Mouse (Mus musculus) hindbrain, embryonic 10.5 days (tissue): ENCODE measurements around the gene Nrg4. TPM values are rescaled to one million over a fixed set of nuclear protein-coding genes. Genes with fewer than 3 reads are reported as not detected.
"Not testable (repeated sequence)": the region's sequence is repeated elsewhere in the genome, so short reads cannot be mapped to it uniquely, and the experiment has no call there.

Experiments
- DNase-seq: peaks from one replicate; pipeline ENCODE4 v3.0.0-alpha.2; 2017; ENCODE audit warnings: low spot score
- H3K27ac ChIP-seq: fragments of 300-500 bp; sonication (generic); 2 replicates; pipeline ENCODE4 v1.5.1; 2016; ENCODE audit warnings: mild to moderate bottlenecking, moderate library complexity
- H3K27me3 ChIP-seq: fragments of 300-500 bp; sonication (generic); 2 replicates; pipeline ENCODE4 v1.6.1; 2016; ENCODE audit warnings: mild to moderate bottlenecking; ENCODE audit not compliant: poor library complexity, insufficient read depth, severe bottlenecking
- H3K36me3 ChIP-seq: fragments of 300-500 bp; sonication (generic); 2 replicates; pipeline ENCODE4 v1.6.1; 2016; ENCODE audit warnings: mild to moderate bottlenecking, moderate library complexity
- H3K4me1 ChIP-seq: fragments of 300-500 bp; sonication (generic); replicated peaks from 2 replicates; pipeline ENCODE4 v1.6.1; 2016; ENCODE audit warnings: mild to moderate bottlenecking
- H3K4me3 ChIP-seq: fragments of 300-500 bp; sonication (generic); 2 replicates; pipeline ENCODE4 v1.5.1; 2016; ENCODE audit warnings: mild to moderate bottlenecking, moderate library complexity
- H3K9me3 ChIP-seq: fragments of 300-500 bp; sonication (generic); 2 replicates; pipeline ENCODE4 v1.6.1; 2016; ENCODE audit warnings: mild to moderate bottlenecking, moderate library complexity
- WGBS: fragments of 180-500 bp; shearing (Covaris S2); methylation state at CpG from one replicate; pipeline ENCODE4 v1.1.7; 2016; 5-methylcytosine and 5-hydroxymethylcytosine counted together
- polyA plus RNA-seq: library from polyadenylated mRNA; unstranded; fragments of >200 nt; fragmentation: Nextera tagmentation; extraction: Ambion mirVana; gene quantifications from 2 replicates; pipeline ENCODE4 v1.2.1, GENCODE M21; 2016

Gene Nrg4
- polyA plus RNA-seq, 1 experiment from 2014 or later = 0.64 TPM

DNA sequence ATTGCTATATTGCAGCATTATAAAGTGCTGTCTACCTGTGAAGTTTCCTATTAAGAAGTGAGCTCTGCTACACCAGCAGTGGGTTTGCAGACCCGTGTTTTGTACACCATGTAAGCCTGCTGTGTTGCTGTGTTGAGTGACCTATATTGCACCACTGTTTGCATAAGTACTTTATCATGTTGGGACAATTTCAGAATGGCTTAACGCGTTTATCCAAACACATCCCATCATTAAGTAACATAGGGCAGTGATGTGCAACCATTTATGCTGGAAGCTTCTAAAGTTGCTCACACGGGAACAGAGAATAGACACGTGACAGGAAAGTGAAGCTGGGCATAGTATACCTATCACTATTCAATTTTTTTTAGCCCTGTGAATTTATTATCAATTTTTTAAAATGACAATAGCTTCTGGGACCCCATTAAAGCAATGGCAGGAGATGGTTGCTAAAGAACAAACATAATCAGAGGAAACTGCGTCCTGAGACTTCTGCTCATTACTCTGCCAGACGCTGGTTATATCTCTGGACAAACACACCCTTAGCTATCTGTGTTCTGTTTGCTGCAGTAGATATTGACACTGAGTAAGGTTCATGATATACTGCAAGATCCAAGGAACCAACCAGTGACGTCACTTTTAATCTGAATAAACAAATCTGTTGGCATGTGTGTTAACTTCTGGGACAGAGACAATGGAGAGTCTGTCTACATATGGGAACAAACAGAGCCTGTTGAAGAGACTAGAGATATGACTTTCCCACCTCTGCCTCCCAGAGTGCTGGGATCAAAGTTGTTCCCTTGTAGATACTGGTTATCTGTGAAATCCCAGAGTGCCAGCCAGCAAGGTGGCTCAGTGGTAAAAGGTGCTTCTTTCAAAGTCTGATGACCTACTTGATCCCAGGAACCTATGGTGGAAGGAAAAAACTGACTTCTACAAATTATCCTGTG is 62.0 kb downstream of the Nrg4 start:
- no peak for DNase-seq
- Histone ChIP-seq H3K27me3 (no peaks in the 10 kb centered on the region), H3K4me3 (no peak overlapping the region), H3K9me3 (no peaks in the 10 kb centered on the region), H3K36me3 (no peaks in the 10 kb centered on the region), H3K4me1 (no peaks in the 10 kb centered on the region), H3K27ac (no peak overlapping the region)
- WGBS = 84% methylated on average over 8 of the region's 8 CpGs

DNA sequence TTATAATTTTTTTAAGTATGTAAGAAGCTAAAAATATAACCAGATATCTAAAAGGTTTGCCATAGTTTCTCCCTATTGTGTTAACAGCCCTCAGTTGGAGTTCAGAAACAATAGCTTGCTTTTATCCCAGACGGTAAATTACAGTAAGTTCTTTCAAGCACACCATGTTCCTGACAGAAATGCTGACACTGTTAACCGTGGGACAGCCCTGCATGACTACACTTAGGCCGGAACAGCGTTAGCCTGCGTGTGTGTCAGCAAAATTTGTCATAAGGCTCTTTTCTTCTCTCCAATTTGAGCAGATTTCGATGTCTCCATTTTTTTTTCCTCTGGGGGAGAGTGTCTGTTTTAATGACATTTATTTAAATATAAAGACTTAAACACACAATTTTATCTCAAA is 66.9 kb downstream of the Nrg4 start:
- H3K27ac ChIP-seq = no peak overlapping the region
- H3K4me3 ChIP-seq = no peak overlapping the region
- DNase-seq = no peak
- H3K27me3 ChIP-seq = no peaks in the 10 kb centered on the region
- 80% methylated on average over 6 of the region's 6 CpGs for WGBS
- no peaks in the 10 kb centered on the region for H3K36me3 ChIP-seq
- H3K4me1 ChIP-seq = no peaks in the 10 kb centered on the region
- H3K9me3 ChIP-seq = no peaks in the 10 kb centered on the region

DNA sequence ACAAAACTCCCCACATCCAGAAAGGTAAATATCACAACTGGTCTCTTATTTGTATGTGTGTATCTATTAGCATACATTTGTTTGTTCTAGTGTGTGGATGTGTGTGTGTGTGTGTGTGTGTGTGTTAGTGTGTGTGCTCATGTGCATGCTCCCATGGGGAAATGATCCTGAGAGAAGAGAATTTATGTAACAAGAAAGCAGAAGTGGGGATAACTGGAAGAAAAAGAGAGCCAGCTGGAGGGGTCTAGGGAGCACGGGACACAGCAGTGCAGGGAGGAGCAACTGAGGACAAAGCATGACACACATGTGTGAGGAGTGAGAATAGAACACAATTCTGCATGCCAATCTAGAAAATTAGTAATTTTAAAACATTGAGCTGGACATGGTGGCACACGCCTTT is 69.5 kb downstream of the Nrg4 start:
- H3K4me1 ChIP-seq = no peaks in the 10 kb centered on the region
- H3K4me3 ChIP-seq = no peak overlapping the region
- H3K27ac ChIP-seq = no peak overlapping the region
- H3K9me3 ChIP-seq = no peaks in the 10 kb centered on the region
- no peaks in the 10 kb centered on the region for H3K36me3 ChIP-seq
- DNase-seq = no peak
- WGBS = 89% methylated on average over 2 of the region's 2 CpGs
- H3K27me3 ChIP-seq = no peaks in the 10 kb centered on the region

DNA sequence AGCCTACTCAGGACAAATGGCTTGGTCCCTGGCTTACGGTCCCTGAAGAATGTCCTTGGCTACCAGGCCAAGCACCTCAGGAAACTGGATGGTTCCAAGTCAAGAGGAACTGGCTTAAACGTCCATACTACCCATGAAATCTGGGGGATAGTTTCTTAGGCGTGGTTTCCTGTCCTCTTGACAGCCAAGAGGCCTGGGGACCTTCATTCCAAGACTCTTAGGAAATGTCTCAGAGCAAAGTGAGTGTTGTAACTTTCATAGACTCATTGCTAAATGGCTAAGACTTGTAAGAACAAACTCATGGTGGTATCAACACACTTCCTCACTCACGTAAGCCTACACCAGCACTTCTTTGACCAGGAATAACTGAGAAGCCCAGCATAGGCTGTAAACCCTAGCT is 71.0 kb downstream of the Nrg4 start:
- no peak for DNase-seq
- Histone ChIP-seq H3K27me3 (no peaks in the 10 kb centered on the region), H3K36me3 (no peaks in the 10 kb centered on the region), H3K9me3 (no peaks in the 10 kb centered on the region), H3K4me1 (no peaks in the 10 kb centered on the region), H3K27ac (no peak overlapping the region), H3K4me3 (no peak overlapping the region)
- 73% methylated on average over 4 of the region's 4 CpGs for WGBS

DNA sequence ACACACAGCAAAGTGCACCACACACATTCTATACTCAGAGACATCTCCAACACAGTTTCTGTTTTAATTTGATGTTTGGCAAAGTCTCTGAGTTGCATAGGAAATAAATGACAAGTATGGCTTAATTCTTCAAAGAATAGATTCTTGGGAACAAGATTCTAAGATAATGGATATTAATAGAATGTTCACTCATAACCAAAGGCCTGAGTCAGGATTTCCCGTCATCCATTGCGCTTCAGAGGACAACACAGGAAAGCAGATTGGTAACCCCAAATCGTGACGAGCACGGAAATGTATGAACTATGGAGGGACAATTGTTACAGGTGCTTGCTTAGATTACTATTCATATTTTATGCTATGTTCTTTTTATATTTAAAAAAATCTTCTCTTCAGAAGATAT is 71.6 kb downstream of the Nrg4 start:
- H3K36me3 ChIP-seq = no peaks in the 10 kb centered on the region
- H3K4me1 ChIP-seq = no peaks in the 10 kb centered on the region
- no peaks in the 10 kb centered on the region for H3K27me3 ChIP-seq
- H3K27ac ChIP-seq = no peak overlapping the region
- H3K9me3 ChIP-seq = no peaks in the 10 kb centered on the region
- H3K4me3 ChIP-seq = no peak overlapping the region
- no peak for DNase-seq
- WGBS = 92% methylated on average over 5 of the region's 5 CpGs

DNA sequence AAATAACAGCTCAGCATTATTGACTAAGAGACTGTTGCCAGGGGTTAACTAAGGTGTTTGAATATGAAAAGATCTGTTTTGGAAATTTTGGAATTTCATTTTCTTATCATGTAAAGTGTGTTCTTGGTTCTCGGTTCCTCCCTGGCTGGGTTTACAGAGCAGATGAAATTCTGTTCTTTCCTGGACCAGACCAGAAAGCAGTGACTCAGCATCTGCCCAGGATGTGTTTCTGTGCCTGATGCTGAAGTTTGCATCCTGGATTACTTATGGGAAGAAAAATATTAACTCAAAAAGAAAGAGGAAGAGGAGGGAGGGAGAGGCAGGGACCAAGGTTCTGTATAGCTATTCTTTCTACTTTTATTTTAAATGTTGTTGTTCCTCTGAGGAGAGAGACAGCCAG is 72.8 kb downstream of the Nrg4 start:
- H3K27me3 ChIP-seq = no peaks in the 10 kb centered on the region
- no peak overlapping the region for H3K27ac ChIP-seq
- no peak overlapping the region for H3K4me3 ChIP-seq
- 90% methylated on average over 1 of the region's 1 CpGs for WGBS
- H3K36me3 ChIP-seq = no peaks in the 10 kb centered on the region
- DNase-seq = no peak
- H3K9me3 ChIP-seq = no peaks in the 10 kb centered on the region
- H3K4me1 ChIP-seq = no peaks in the 10 kb centered on the region

DNA sequence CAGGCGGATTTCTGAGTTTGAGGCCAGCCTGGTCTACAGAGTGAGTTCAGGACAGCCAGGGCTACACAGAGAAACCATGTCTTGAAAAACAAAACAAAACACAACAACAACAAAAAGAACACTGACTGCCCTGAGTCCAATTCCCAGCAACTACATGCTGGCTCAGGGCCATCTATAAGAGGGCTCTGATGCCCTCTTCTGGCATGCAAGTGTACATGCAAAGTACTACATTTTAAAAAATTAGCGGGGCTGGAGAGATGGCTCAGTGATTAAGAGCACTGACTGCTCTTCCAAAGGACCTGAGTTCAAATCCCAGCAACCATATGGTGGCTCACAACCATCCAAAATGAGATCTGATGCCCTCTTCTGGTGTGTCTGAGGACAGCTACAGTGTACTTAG is 74.5 kb downstream of the Nrg4 start:
- DNase-seq, H3K9me3 ChIP-seq, H3K4me3 ChIP-seq, H3K36me3 ChIP-seq, H3K4me1 ChIP-seq, H3K27me3 ChIP-seq, H3K27ac ChIP-seq: not testable (repeated sequence)
- 63% methylated on average over 2 of the region's 2 CpGs for WGBS

DNA sequence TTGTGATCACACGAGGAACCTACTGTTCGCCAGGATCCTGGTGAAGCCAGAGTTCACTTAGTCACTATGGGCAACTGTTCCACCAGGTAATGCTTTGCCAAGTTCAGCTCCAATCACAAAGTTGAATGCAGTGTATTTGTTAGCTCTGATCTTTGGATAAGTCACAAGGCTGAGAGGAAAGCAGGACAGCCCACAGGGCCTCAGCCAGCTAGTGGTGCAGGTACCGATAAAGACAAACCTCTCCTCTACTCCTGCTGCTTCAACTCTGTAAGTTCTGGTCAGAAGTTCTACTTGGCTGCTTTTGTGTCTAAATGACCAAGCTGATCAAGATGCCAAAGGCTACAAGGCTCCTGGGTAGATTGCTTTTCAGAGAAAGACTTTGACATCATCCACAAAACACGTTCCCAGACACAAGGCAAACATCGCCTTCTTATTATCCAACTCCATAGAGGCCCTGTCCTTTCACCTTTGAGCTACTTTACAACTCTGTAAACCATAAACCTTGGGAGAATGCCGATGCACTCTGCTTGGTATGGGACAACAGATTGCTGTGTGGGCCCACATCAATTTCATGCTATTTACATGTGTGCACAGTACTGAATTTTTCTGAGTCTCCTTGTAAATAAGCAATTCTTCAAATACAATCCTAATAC is 75.9 kb downstream of the Nrg4 start:
- Histone ChIP-seq H3K4me3 (no peak overlapping the region), H3K27me3 (no peaks in the 10 kb centered on the region), H3K36me3 (no peaks in the 10 kb centered on the region), H3K9me3 (no peaks in the 10 kb centered on the region), H3K27ac (no peak overlapping the region), H3K4me1 (no peaks in the 10 kb centered on the region)
- DNase-seq = no peak
- WGBS = 87% methylated on average over 6 of the region's 6 CpGs

DNA sequence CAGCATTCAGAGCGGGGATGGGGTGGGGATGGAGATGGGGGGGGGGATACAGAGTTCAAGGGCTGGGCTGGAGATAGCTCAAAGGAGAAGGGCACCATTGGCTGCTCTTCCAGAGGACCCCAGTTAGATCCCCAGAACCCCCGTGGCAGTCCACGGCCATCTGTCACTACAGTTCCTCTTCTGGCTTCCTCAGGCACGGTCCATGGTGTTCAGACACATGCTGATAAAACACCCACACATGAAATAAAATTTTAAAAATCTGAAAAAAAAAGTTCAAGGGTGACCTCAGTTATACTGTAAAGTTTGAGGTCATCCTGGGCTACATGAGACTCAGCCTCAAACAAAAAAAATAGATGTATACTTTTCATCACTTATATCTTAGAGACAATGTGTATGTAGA is 78.2 kb downstream of the Nrg4 start:
- H3K27me3 ChIP-seq = no peaks in the 10 kb centered on the region
- 90% methylated on average over 4 of the region's 4 CpGs for WGBS

DNA sequence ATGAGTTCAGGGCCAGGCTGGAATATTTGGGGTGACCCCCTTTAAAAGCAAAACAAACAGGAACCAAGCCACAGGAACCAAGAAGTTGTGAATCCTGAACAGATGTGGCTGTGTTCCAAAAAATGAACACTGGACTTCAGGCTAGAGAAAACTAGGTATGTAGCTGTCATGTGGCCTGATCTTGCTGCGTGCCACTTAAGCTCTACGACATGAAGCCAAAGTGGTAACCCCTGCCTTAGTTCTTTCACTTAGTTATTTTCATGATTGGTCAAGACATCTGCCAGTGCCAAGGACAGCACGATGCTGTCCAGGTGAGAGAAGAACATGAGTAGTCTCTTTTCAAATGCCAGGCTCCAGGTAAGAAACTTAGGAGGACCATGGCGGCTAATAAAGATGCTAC is 79.7 kb downstream of the Nrg4 start:
- H3K4me3 ChIP-seq = no peak overlapping the region
- no peaks in the 10 kb centered on the region for H3K36me3 ChIP-seq
- no peaks in the 10 kb centered on the region for H3K9me3 ChIP-seq
- H3K27me3 ChIP-seq = no peaks in the 10 kb centered on the region; the same call in 1 of the 2 replicates
- 92% methylated on average over 4 of the region's 4 CpGs for WGBS
- no peak for DNase-seq
- no peak overlapping the region for H3K27ac ChIP-seq
- no peaks in the 10 kb centered on the region for H3K4me1 ChIP-seq

More for the DNA sequence above, 78.2 kb downstream of the Nrg4 start:
- no peaks in the 10 kb centered on the region for H3K36me3 ChIP-seq
- no peaks in the 10 kb centered on the region for H3K4me1 ChIP-seq
- H3K27ac ChIP-seq = no peak overlapping the region
- DNase-seq = no peak
- no peaks in the 10 kb centered on the region for H3K9me3 ChIP-seq
- H3K4me3 ChIP-seq = no peak overlapping the region

DNA sequence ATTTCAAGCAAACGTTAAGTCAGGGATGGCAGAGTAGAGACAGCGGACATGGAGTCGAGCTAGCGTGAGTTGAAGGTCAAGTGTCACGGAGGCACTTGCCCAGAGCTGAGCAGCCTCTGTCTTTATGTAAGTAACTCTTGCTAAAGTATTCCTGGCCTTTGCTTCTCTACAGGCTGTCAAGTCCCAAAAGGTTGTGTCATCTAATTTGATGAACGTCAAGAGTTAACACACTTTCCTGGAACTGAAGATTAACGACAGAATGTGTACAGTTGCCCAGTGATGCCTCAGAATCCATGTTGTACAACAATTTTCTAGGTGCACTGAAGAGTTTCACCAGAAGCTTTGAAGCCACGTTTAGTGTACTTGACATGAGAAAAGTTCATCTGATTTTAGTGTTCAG is 80.2 kb downstream of the Nrg4 start:
- 86% methylated on average over 8 of the region's 8 CpGs for WGBS

DNA sequence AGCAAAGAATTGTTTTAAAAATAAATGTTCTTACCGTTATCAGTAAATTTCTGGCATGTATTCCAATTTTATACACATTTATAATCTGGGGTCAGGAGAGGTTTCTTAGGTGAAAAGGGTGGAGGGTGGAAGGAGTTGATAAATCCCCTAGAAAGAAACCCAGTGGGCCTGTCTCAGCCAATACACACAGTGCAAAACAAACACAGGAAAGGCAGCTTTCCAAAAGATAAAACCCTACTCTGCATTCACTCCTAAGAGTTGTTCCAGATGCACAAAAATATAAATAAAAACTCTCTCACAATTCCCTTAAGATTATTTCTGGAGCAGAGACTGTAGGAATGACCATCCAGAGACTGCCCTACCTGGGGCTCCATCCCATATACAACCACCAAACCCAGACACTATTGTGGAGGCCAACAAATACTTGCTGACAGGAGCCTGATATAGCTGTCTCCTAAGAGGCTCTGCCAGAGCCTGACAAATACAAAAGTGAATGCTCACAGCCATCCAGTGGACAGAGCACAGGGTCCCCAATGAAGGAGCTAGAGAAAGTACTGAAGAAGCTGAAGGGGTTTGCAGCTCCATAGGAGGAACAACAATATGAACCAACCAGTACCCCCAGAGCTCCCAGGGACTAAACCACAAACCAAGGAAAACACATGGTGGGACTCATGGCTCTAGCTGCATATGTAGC is 81.4 kb downstream of the Nrg4 start:
- not testable (repeated sequence) for H3K9me3 ChIP-seq, H3K27ac ChIP-seq, H3K4me3 ChIP-seq, DNase-seq, H3K4me1 ChIP-seq, H3K27me3 ChIP-seq, H3K36me3 ChIP-seq
- 91% methylated on average over 1 of the region's 1 CpGs for WGBS

More for the DNA sequence above, 80.2 kb downstream of the Nrg4 start:
- no peak for DNase-seq
- H3K4me1 ChIP-seq = no peaks in the 10 kb centered on the region
- no peaks in the 10 kb centered on the region for H3K36me3 ChIP-seq
- H3K4me3 ChIP-seq = no peak overlapping the region
- H3K27me3 ChIP-seq = no peaks in the 10 kb centered on the region; the same call in 1 of the 2 replicates
- no peaks in the 10 kb centered on the region for H3K9me3 ChIP-seq
- H3K27ac ChIP-seq = no peak overlapping the region

DNA sequence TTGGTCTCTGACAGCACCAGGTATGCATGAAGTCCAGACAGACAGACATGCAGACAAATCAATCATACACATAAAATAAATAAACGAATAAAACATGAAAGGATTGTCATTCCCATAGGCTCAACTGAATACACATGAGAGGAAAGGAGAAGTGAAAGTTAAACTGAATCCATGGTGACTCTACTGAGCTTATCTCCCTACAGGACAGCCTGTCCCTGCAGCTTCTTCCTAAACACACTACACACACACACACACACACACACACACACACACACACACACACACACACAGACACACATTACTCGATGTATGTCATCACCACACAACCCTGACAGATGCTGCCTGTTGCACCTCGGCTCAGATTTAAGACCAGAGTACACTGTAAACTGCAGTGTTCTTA is 82.6 kb downstream of the Nrg4 start:
- H3K9me3 ChIP-seq = no peaks in the 10 kb centered on the region
- no peaks in the 10 kb centered on the region for H3K36me3 ChIP-seq
- 83% methylated on average over 3 of the region's 3 CpGs for WGBS
- no peak for DNase-seq
- no peak overlapping the region for H3K27ac ChIP-seq
- no peaks in the 10 kb centered on the region for H3K4me1 ChIP-seq
- no peak overlapping the region for H3K4me3 ChIP-seq
- H3K27me3 ChIP-seq = no peaks in the 10 kb centered on the region; the same call in 1 of the 2 replicates
